In the genomic region with DNA sequence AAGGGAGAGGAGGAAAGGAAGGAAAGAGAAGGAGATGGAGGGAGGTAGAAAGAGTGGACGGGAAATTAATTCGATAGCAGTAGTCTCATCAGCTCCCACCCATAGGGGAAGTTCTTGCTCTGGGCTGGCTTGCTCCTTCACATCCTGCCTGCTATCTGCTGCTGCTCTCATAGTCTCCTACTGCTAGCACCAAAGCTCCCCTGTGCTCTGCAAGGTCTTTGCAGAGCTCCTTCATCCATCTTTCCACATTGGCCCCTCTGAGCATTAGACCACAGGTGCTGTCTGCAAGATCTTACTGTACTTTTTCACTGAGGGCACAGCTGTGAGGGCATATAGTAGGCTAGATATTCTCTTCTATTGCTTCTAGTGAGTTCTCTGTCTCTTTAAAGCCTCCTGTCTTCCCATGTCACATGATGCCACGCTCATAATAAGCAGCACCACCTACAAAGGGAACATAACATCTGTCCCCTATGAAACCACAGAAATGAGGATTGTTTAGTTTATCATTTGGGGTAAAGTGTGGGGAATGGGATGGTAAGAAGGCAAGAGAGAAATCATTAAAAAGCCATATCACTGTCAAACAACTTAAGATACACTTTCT, we compare ENCODE assay signal across 27 mouse cellular contexts.
A peak's percentile ranks its signal among the peaks of the same experiment; 100 is the strongest.
DNase-seq lines count a peak whose midpoint lies in the region; ATAC-seq and TF ChIP-seq lines count a peak whose summit lies in the region.
"Had no signal": no experiment of that assay in that cellular context is flagged by ENCODE, and none has a peak within 500 bp of the region (broad histone marks: within the 10 kb centered on the region; RNA-seq: fewer than 3 reads in every experiment).

No protein-coding gene starts in this region.

- no peak overlapping the region for H3K27ac ChIP-seq in heart, embryonic 12.5 days (ENCODE audit: poor library complexity, severe bottlenecking)
- no peak overlapping the region for H3K27ac ChIP-seq in forebrain, postnatal 0 days (ENCODE audit: low read depth, low read length)
- H3K27ac ChIP-seq: forebrain, embryonic 13.5 days; heart, adult 2 months; hindbrain, postnatal 0 days; layer of hippocampus, adult 2 months; liver, embryonic 12.5 days; midbrain, embryonic 12.5 days; neural tube, embryonic 15.5 days; stomach, embryonic 15.5 days had no signal

- H3K36me3 ChIP-seq in heart, embryonic 12.5 days, result no peaks in the 10 kb centered on the region
- H3K36me3 ChIP-seq in forebrain, postnatal 0 days (ENCODE audit: insufficient read depth), result no peaks in the 10 kb centered on the region
- H3K36me3 ChIP-seq: liver, embryonic 12.5 days; midbrain, embryonic 12.5 days; neural tube, embryonic 15.5 days; stomach, embryonic 15.5 days had no signal

- ATAC-seq in heart, embryonic 12.5 days (ENCODE audit: insufficient number of reproducible peaks, low FRiP score), result no peak
- ATAC-seq in forebrain, postnatal 0 days, result no peak
- ATAC-seq: forebrain, embryonic 13.5 days; hindbrain, postnatal 0 days; liver, embryonic 12.5 days; liver, postnatal 0 days had no signal

- H3K4me3 ChIP-seq in heart, embryonic 12.5 days, result no peak overlapping the region
- no peak overlapping the region for H3K4me3 ChIP-seq in forebrain, postnatal 0 days (ENCODE audit: low read depth, low read length)
- H3K4me3 ChIP-seq: forebrain, embryonic 13.5 days; heart, adult 2 months; layer of hippocampus, adult 2 months; liver, embryonic 12.5 days; midbrain, embryonic 12.5 days; neural tube, embryonic 15.5 days; stomach, embryonic 15.5 days had no signal

- TF ChIP-seq CTCF in forebrain, postnatal 0 days (IDR thresholded peaks at IDR 0.05; ENCODE audit: low read depth), result no peak

- DNase-seq in heart, adult 11 months, result peak; percentile 59
- DNase-seq in induced T-regulatory cell, adult 2 months (ENCODE audit: low read depth), result peak; percentile 56
- DNase-seq in thymus, postnatal 0 days (ENCODE audit: low spot score), result peak; percentile 58
- no peak for DNase-seq in urinary bladder, postnatal 36 days (ENCODE audit: low spot score in 2 of 2)
- DNase-seq in forebrain, postnatal 0 days, result no peak
- DNase-seq in neural tube, embryonic 10.5 days (ENCODE audit: extremely low spot score, low spot score), result no peak
- DNase-seq: adrenal gland, adult 2 months; adrenal gland, postnatal 36 days; cerebellum, adult 2 months; cerebellum, postnatal 14 days; gastrocnemius, postnatal 25 days; heart, adult 2 months; kidney, adult 11 months; kidney, postnatal 25 days; left cerebral cortex, postnatal 4 days; liver, postnatal 0 days; lung, postnatal 36 days; retina, postnatal 1 day; right cerebral cortex, postnatal 14 days had no signal

- WGBS in heart, embryonic 12.5 days, result 60% methylated on average over 3 of the region's 3 CpGs
- 92% methylated on average over 3 of the region's 3 CpGs for WGBS in forebrain, postnatal 0 days

- H3K9me3 ChIP-seq in heart, embryonic 12.5 days (replicated peaks), result no peaks in the 10 kb centered on the region
- H3K9me3 ChIP-seq in forebrain, postnatal 0 days (ENCODE audit: low read length), result no peaks in the 10 kb centered on the region
- H3K9me3 ChIP-seq: forebrain, embryonic 13.5 days; liver, embryonic 12.5 days; midbrain, embryonic 12.5 days; neural tube, embryonic 15.5 days; stomach, embryonic 15.5 days had no signal

- no peak overlapping the region for H3K9ac ChIP-seq in heart, embryonic 12.5 days
- no peak overlapping the region for H3K9ac ChIP-seq in forebrain, postnatal 0 days
- H3K9ac ChIP-seq: forebrain, embryonic 13.5 days; liver, embryonic 12.5 days; liver, postnatal 0 days; midbrain, embryonic 12.5 days; neural tube, embryonic 15.5 days; stomach, embryonic 15.5 days had no signal

- no peaks in the 10 kb centered on the region for H3K27me3 ChIP-seq in heart, embryonic 12.5 days (replicated peaks)
- no peaks in the 10 kb centered on the region for H3K27me3 ChIP-seq in forebrain, postnatal 0 days (ENCODE audit: insufficient read depth, low read length)
- H3K27me3 ChIP-seq: forebrain, embryonic 13.5 days; liver, embryonic 12.5 days; midbrain, embryonic 12.5 days; neural tube, embryonic 15.5 days; stomach, embryonic 15.5 days had no signal

- no peak overlapping the region for H3K4me2 ChIP-seq in heart, embryonic 12.5 days
- no peak overlapping the region for H3K4me2 ChIP-seq in forebrain, postnatal 0 days (ENCODE audit: low read depth)
- H3K4me2 ChIP-seq: forebrain, embryonic 13.5 days; liver, embryonic 12.5 days; midbrain, embryonic 12.5 days; neural tube, embryonic 15.5 days; stomach, embryonic 15.5 days had no signal

- peaks cover 7% of the 10 kb centered on the region for H3K4me1 ChIP-seq in heart, embryonic 12.5 days (replicated peaks)
- H3K4me1 ChIP-seq in forebrain, postnatal 0 days (ENCODE audit: insufficient read depth), result no peaks in the 10 kb centered on the region
- H3K4me1 ChIP-seq: forebrain, embryonic 13.5 days; liver, embryonic 12.5 days; neural tube, embryonic 15.5 days; stomach, embryonic 15.5 days had no signal

Comparison
In these comparisons a context has a peak if more than half of its experiments do, and no peak if none do; other contexts are left out.
1. DNase-seq: peak in heart, adult 11 months (single experiment), induced T-regulatory cell, adult 2 months (single experiment) and thymus, postnatal 0 days (single experiment); none in urinary bladder, postnatal 36 days (0 of 2), forebrain, postnatal 0 days (single experiment) and neural tube, embryonic 10.5 days (single experiment).